Comparison of ENCODE assay signal across 9 mouse cellular contexts in the genomic region with DNA sequence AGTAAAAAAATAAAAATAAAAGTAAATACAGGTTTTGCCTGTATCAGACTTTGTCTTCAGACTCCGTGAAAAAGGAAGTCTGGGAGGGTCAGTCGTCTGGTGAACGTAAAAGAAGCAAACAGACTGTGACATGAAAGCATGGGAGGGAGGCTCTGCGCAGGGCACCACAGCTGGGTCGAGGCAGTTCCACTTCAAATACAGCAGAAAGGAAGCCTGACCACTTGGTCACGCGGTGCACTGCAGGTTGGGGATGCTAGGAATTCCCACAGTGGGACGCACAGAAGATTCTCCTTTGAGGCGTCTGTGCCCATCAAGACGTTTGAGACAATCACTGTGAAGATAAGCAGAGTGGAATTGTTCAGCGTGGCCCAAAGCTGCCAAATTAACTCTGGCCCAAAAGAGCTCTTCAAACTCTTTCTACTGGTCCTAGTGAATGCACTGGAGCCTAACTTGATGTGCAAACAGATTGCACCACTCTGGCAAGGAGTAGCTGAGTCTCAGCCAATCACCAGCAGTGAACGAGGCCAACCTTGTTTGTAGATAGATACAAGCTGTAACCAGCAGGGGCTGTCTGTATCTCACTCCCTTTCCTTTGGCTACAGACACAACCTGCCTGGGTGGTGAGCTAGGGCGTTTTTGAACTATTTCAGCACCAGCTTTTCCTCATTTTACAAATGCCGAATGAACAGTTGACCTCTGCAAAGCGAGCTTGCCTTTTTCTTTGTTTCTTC. TPM values are rescaled to one million over a fixed set of nuclear protein-coding genes. Genes with fewer than 3 reads are reported as not detected.
DNase-seq lines count a peak whose midpoint lies in the region; ATAC-seq lines count a peak whose summit lies in the region.
"Had no signal": no experiment of that assay in that cellular context is flagged by ENCODE, and none has a peak within 500 bp of the region (broad histone marks: within the 10 kb centered on the region; RNA-seq: fewer than 3 reads in every experiment).

No protein-coding gene starts in this region.

- H3K36me3 ChIP-seq in liver, embryonic 15.5 days (replicated peaks) = no peaks in the 10 kb centered on the region
- H3K36me3 ChIP-seq: neural tube, embryonic 12.5 days had no signal

- H3K9ac ChIP-seq in liver, embryonic 15.5 days = no peak overlapping the region
- H3K9ac ChIP-seq: neural tube, embryonic 12.5 days had no signal

- H3K9me3 ChIP-seq in liver, embryonic 15.5 days (replicated peaks) = no peaks in the 10 kb centered on the region
- H3K9me3 ChIP-seq: neural tube, embryonic 12.5 days had no signal

- 0 out of 2 replicates have a peak, but pooled peaks cover 6% of the 10 kb centered on the region for H3K27me3 ChIP-seq in liver, embryonic 15.5 days
- H3K27me3 ChIP-seq: neural tube, embryonic 12.5 days had no signal

- no peak overlapping the region for H3K27ac ChIP-seq in liver, embryonic 15.5 days (replicated peaks)
- H3K27ac ChIP-seq: neural tube, embryonic 12.5 days had no signal

- H3K4me2 ChIP-seq in liver, embryonic 15.5 days = peak overlapping the region; percentile 8; the same call in 1 of the 2 replicates
- H3K4me2 ChIP-seq: neural tube, embryonic 12.5 days had no signal

- 27% methylated on average over 15 of the region's 15 CpGs for whole genome bisulfite sequencing in liver, embryonic 15.5 days (ENCODE audit: insufficient replicate concordance)

- 0 out of 2 replicates have a peak, but pooled peaks cover 2% of the 10 kb centered on the region for H3K4me1 ChIP-seq in liver, embryonic 15.5 days (replicated peaks)
- H3K4me1 ChIP-seq: neural tube, embryonic 12.5 days had no signal

- no peak overlapping the region for H3K4me3 ChIP-seq in liver, embryonic 15.5 days (replicated peaks)
- H3K4me3 ChIP-seq: neural tube, embryonic 12.5 days had no signal

- peak; percentile 46 for DNase-seq in 3T3-L1 (ENCODE audit: low read depth, low spot score)
- DNase-seq in B cell, adult 2 months = peak; percentile 45 to 46
- peak; percentile 49 for DNase-seq in cerebellum, adult 11 months
- DNase-seq in gastrocnemius, postnatal 25 days = peak; percentile 69
- peak; percentile 29 for DNase-seq in induced T-regulatory cell, adult 2 months (ENCODE audit: low read depth)
- peak; percentile 45 for DNase-seq in ovary, postnatal 14 days (ENCODE audit: low spot score)
- no peak for DNase-seq in frontal cortex, postnatal 14 days (ENCODE audit: low spot score in 2 of 2)

- peak; percentile 66 for ATAC-seq in liver, embryonic 15.5 days (ENCODE audit: insufficient read depth)

RNA-seq across cellular contexts. Expression of a gene that starts 8.5 kb away (rescaled TPM):
- not detected for total RNA-seq in gastrocnemius, postnatal 25 days (2021)
- polyA plus RNA-seq in liver, embryonic 15.5 days (2015; fragmentation: Nextera tagmentation; extraction: Ambion mirVana) = 0.02 and 0.05 TPM in 2 replicates

RNA-seq across cellular contexts. Expression of a gene that starts 22.4 kb away (rescaled TPM):
- total RNA-seq in gastrocnemius, postnatal 25 days (2021) = 100 to 1,000 TPM; 281 to 313 TPM
- 14.3 and 14.7 TPM in 2 replicates for polyA plus RNA-seq in liver, embryonic 15.5 days (2015; fragmentation: Nextera tagmentation; extraction: Ambion mirVana)

RNA-seq across cellular contexts. Expression of a gene that starts 52.0 kb away (rescaled TPM):
- total RNA-seq in gastrocnemius, postnatal 25 days (2021) = 1 to 10 TPM; 1.5 to 2.4 TPM
- 12.4 and 15.1 TPM in 2 replicates for polyA plus RNA-seq in liver, embryonic 15.5 days (2015; fragmentation: Nextera tagmentation; extraction: Ambion mirVana)

RNA-seq across cellular contexts. Expression of a gene that starts 60.0 kb away (rescaled TPM):
- 10 to 100 TPM; 10.5 to 11.1 TPM for total RNA-seq in gastrocnemius, postnatal 25 days (2021)
- 4.9 and 6.2 TPM in 2 replicates for polyA plus RNA-seq in liver, embryonic 15.5 days (2015; fragmentation: Nextera tagmentation; extraction: Ambion mirVana)

Comparison
In these comparisons a context has a peak if more than half of its experiments do, and no peak if none do; other contexts are left out.
1. DNase-seq: peak in 3T3-L1 (single experiment), B cell, adult 2 months (2 of 2), cerebellum, adult 11 months (single experiment), gastrocnemius, postnatal 25 days (single experiment), induced T-regulatory cell, adult 2 months (single experiment) and ovary, postnatal 14 days (single experiment); none in frontal cortex, postnatal 14 days (0 of 2).